Mouse (Mus musculus) layer of hippocampus, postnatal 14 days (tissue): ENCODE measurements around the gene Sbds. TPM values are rescaled to one million over a fixed set of nuclear protein-coding genes. Genes with fewer than 3 reads are reported as not detected.
"Not testable (repeated sequence)": the region's sequence is repeated elsewhere in the genome, so short reads cannot be mapped to it uniquely, and the experiment has no call there.

ENCODE experiments used
- DNase-seq, 2 experiments: peaks; one replicate each; pipeline ENCODE4 v3.0.0; 2021 to 2022; ENCODE audit warnings: low spot score in 2 of 2, mixed read lengths in 1 of 2
- total RNA-seq, 2 experiments: library from RNA; stranded (reverse); gene quantifications; 2 replicates each; pipeline ENCODE4 v1.2.3; 2021

Gene Sbds
- total RNA-seq, 2 experiments from 2014 or later = 61.8 to 62.4 TPM

DNA sequence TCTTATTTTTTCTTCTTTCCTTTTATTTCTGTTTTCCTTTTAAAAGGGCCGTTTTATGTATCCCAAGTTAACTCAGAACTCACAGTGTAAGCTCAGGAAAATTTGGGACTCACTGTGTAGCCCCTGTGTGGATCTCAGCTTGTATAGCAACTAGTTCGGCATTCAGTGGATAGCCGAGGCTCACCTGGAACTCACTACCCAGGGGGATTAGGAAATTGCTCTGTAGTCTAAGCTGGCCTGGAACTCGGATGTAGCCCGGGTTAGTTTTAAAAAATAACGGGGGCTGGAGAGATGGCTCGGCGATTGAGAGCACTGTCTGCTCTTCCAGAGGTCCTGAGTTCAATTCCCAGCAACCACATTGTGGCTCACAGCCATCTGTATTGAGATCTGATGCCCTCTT, 2.0 kb upstream of the Sbds start:
- DNase-seq = no peak

DNA sequence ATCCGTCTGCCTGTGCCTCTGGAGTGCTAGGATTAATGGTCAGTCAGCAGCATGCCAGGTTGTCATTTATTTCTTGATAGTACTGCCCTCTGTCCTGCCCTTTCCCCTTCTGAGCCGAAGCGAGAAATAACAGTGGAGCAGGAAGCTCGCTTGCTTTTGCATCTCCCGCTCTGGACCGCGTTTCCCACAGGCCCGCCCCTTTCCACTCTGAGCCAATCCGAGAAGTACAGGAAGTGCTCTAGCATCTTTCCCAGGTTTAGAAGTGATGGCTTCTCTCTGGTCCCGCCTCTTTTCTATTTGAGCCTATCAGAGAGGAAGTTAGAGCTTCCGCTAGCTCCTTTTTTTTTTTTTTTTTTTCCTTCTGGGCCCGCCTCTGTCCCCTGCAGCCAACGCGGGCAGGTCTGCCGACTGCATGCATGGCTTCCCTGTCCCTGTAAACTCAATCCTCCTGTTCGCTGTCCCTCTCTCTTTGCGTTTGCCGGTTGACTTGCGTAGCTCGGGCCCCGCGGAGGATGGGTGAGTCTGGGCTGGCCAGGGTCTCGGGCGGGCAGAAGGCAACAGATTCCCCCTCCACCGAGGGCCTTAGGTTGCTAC, 1.4 kb upstream of the Sbds start:
- DNase-seq = peak; percentile 87 to 96

DNA sequence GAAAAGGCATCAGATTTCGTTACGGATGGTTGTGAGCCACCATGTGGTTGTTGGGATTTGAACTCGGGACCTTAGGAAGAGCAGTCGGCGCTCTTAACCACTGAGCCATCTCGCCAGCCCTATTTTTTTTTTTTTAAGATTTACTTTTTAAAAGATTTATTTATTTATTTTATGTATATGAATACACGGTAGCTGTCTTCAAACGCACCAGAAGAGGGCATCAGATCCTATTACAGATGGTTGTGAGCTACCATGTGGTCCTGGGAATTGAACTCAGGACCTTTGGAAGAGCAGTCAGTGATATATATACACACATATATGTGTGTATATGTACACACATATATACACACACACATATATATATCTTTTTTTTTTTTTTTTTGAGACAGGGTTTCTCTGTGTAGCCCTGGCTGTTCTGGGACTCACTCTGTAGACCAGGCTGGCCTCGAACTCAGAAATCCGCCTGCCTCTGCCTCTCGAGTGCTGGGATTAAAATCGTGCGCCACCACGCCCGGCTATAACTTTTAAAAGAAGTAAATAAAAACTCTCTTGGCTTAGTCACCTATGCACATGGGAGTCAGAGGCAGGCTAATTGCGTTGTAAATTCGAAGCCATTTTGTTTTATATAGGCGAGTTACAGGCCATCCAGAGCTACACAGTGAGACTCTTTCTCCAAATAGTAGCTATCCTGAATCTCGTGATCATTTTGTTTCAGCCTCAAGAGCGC, 632 bp upstream of the Sbds start:
- DNase-seq = not testable (repeated sequence)

DNA sequence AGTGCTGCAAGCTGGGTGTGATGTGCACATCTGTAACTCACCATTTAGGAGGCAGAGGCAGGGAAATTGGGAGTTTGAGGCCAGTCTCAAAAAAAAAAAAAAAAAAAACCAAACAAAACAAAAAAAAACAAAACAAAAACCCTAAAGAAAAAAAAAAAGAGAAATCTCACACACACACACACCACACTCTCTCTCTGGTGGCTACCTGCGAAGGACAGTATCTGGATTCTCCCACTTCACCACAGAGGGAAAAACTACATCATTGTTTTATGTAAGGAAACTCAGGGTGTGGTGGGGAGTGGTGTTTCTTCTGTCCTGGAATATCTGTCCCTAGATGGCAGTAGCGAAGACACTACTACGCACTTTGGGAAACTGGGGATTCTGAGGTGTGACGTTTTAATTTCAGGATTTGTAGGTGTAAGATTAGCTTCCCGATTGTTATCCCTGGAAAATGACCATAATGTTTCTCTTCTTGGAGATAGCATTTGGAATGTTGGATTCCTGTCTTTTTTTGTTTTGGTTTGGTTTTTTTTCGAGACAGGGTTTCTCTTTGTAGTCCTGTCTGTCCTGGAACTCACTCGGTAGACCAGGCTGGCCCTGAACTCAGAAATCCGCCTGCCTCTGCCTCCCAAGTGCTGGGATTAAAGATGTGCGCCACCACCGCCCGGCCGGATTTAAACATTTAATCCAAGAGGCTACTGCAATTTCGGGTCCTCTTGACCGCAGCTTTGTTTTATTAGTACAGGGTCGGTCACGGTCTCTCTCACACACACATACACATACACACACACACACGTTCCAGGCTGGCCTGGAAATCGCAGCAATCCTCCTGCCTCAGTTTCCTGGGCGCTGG, 940 bp downstream of the Sbds start:
- no peak for DNase-seq

DNA sequence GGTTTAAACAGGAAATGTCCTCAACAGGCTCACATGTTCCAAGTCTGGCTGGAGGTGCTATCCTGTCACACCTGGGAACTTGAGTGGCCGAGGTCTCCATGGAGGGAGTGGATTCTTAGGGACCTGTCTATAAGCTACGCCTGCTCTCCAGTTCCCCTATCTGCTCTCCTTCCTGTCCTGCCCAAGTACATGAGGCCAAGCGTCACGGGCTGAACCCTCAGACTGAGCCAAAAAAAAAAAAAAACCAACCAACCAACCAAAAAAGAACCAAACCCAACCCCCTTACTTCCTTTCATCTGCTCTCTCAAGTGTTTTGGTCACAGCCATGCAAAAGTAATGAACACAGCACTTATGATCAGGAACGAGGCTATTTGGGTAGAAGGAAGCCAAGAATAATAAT, 7.5 kb downstream of the Sbds start:
- no peak for DNase-seq

DNA sequence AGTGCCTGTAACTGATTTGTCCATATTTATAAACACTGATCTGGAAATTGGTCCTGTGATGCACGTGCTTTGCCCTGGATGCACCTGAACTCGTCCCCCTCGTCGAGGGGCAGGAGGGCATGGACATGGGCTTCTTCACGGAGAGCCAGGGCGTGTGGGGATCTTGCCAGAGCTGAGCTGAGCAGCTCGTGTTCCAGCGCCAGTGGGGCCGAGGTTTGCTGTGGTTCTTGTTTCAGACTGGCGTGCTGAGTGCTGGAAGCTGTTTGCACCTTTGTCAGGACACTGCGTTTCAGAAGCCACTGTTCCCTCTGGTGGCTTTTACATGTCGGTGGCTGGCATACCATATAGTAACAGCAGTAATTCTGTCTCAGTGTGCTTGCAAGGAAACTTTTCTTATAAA, 13.9 kb downstream of the Sbds start:
- DNase-seq = no peak

DNA sequence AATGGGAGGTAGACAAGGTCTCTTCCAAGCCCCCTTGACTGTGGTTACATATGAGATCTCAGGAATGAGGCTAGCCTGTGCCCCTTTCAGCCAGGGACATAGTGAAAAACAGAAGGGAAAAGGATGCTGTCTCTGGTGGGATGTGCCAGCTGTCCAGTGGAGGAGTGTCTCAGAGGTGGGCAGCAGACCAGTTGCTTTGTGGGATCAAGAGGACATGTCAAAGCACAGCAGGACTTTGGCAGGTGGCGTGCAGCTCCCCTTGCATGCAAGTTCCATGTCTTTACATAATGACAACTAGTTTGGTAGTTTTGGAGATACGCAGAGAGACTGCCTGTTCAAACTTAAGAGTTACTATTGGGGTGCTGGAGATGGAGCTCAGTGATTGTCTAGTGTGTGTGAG, 15.5 kb downstream of the Sbds start:
- DNase-seq = no peak

DNA sequence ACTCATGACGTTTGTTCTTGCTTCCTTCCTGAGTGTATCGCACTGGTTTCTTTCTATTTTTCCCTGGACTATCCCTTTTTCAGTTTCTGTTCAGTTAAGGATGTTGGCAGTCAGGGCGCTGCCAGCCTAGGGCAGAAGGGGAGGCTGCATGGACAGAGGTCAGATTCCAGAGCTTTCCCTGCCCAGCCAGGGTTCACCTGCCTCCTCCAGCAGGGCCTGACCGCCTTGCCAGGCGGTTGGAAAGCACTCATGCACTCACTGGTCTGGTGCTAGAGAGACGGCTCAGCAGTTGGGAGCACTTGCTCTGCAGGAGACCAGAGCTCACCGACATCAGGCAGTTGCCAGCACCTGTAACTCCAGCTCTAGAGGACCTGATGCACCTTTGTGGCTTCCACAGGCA, 16.1 kb downstream of the Sbds start:
- DNase-seq = no peak

DNA sequence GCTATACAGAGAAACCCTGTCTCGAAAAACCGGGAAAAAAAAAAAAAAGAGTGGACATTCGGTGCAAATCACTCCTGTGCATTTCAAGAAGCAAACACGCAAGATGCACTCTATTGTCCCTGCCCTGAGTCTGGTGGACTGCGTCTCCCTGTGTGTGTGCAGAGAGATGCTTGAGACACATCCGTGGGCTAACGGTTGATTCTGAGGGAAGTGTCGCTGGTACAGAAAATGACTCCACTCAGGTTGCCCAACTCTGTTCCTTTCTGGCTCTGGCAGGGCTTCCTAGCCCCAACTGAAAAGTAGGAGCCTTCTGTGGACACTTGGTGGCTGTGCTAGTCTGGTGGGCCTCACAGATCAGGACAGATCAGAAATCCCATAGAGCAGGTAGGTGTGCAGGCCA, 19.0 kb downstream of the Sbds start:
- DNase-seq = no peak

DNA sequence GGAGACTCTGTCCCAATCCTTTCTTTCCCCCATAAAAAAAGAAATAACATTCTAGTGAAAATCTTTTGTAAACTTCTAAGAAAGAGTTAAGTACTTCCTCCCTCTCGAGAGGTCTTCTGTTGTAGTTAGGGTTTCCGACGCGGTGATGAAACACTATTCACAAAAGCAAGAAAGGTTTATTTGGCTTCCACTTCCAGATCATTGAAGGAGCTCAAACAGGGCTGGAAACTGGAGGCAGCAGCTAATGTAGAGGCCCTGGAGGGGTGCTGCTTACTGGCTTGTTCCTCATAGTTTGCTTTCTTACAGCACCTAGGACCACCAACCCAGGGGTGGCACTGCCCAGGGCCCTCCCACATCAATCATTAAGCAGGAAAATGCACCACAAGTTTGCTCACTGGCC, 27.2 kb downstream of the Sbds start:
- no peak for DNase-seq

DNA sequence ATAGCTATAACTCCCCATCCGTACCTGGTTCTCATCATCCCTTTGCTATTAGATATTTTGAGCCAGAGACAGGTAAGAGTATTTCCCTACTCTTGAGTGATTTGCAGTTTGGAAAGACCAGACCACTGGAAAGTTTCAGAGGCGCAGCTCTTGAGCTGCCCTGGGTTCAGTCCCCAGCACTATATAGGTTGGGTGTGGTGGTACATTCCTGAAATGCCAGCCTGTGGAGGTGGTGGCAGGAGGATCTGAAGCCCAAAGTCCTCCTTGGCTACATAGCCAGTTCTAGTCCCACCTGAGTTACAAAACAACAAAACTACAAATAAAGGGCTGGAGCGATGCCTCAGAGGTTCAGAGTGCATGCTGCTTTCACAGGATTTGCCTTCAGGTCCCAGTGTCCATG, 28.5 kb downstream of the Sbds start:
- DNase-seq = no peak

DNA sequence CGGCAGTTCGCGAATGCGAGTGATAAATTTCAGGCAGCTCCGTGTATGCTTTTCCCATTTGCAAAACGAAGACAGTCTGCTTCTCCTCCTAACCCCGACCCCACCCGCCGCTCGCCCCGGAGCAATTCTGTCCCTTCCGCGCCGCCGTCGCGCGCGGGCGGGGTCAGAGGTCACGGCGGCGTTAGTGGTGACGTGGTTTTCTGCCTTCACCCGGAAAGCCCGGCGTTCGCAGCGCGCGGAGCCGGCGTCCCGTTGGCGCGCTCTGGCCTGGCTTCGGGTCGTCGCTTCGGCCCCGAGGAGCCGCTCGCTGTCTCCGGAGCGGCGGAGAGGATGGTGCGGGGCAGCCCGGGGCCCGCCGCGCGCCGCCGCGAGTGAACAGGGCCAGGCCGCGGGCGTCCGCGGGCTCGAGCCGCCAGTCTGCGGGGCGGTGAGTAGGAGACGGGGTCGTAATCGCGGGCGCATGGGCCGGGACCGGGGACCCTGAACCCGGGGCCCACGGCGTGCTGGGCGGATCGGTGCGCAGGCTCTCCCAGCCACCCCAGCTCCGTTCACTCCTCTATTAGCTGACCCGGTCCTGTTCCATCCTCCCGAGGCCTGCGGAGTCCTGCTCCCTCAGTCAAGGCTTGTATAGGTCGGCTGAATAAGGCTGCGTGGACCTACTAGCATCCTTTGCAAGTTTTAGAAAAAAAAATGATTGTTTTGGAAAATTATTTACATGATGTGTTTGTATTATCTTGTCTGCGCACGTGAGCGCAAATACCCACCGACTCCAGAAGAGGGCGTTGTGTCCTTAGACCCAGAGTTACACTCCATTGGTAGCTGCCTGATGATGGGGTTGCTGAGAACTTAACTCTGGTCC, 33.0 kb downstream of the Sbds start:
- DNase-seq = peak; percentile 94 to 95

DNA sequence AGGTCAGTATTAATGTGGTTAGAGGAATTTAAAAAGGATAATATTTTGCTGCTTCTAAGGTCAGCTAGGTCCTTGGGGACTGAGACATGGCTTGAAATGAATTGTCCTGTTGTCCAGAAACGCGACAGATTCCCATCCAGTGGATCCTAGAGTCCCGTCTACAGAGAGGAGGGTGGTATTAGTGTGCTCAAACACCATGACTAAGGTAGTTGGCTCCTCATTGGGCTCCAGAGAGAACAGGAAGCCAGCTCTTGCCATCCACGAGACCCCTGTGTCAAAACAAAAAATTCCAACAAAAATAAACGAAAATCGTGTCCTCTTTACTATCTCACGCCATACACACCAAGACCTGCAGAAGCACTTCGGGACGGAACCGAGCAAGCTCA, 33.6 kb downstream of the Sbds start:
- no peak for DNase-seq

DNA sequence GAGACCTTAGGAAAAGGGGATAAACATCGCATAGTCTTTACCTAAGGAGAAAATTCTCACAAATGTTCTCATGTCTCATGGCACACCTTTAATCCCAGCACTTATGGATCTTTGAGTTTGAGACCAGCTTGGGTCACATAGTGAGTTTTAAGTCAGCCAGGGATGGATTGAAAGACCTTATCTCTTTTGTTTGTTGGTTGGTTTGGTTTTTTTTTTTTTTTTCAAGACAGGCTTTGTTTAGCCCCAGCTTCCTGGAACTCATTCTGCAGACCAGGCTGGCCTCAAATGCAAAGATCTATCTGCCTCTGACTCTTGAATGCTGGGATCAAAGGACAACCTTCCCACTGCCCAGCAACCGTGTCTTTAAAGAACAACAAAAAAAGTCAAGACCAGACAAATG, 34.0 kb downstream of the Sbds start:
- DNase-seq = no peak

DNA sequence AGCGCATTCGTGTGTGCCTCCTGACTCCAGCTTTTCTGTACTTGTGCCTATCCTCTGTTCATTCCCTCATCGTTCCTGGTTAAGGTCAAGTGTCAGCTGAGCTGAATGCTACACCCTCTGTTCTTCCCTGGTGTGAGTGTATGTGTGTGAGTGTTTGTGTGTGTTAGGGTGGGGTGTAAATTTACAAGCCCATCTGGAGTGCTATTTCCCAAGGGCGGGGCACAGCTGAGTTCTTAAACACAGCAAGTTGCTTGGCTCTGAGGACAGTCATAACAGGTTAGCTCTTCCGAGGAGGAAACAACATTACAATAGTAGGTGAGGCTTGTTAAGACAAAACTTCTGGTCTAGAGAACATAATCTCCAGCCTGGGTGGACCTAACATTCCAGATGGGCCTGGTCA, 37.0 kb downstream of the Sbds start:
- DNase-seq = no peak

DNA sequence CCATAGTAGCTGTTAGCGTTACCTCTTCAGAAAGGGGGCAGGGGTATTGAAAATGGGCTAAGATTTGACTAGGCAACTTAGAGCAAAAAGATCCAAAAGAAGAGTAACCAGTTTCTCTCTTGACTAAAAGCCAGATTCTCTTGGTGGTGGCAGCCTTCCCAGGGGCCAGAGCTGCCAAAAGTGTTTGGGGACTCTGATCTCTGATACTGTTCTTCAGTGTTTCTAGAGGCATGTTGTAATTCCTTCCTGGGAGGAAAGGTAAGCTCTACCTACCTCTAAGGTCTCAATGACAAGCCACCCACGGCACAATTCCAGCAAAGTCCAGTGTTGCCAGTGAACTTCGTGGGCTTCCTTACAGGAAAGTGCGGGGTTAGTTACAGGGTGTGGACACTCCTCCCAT, 37.9 kb downstream of the Sbds start:
- DNase-seq = no peak

DNA sequence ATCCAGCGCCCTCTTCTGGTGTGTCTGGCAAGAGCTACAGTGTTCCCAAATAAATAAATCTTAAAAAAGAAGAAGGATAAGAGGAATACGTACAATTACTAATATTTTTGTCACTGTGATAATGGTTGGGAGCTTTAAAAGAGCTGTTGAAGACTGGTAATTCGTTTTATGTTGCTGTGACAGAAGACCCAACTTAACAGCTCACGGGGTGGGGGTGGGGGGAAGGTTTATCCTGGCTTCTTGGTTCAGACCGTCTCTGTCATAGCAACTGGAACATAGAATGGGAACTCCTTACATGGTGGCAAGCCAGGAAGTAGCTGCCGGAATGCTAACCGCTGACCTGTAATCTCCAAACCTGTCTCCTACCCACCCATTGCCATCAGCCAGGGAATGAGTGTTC, 38.5 kb downstream of the Sbds start, which contains the start of gene Tmem248:
TSS of gene Tmem248 (plus strand) at position 301 of the 400 bp plus-strand sequence.
- no peak for DNase-seq

DNA sequence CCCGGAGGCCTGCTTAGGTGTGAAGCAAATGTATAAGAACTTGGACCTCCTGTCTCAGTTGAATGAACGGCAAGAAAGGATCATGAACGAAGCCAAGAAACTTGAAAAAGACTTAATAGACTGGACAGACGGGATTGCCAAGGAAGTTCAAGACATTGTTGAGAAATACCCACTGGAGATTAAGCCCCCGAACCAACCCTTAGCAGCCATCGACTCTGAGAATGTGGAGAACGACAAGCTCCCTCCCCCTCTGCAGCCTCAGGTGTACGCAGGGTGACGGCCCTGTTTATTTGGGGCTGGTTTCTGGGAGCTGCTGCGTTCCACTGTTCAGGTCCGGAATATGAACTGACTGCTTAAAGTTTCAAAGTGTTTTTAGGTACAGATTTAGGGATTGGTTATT, 42.4 kb downstream of the Sbds start:
- DNase-seq = no peak

DNA sequence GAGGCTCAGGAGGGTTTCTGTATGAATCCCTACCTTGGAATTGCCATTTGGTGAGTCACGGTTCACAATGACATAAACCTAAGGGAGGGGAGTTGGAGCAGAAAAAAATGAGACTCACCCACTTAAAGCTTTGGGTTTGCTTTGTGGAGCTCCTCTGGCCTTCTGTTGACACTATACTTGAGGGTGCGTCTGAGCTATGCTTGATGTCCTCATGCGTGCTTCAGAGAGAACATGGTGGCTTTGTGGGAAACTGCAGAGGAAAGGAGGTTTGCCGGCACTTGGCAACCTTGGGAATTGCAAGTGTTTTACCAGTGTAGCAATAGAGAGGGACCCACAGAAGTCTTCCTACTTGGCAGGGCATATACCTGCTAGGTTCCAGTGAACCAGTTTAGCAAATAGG, 48.0 kb downstream of the Sbds start:
- no peak for DNase-seq

DNA sequence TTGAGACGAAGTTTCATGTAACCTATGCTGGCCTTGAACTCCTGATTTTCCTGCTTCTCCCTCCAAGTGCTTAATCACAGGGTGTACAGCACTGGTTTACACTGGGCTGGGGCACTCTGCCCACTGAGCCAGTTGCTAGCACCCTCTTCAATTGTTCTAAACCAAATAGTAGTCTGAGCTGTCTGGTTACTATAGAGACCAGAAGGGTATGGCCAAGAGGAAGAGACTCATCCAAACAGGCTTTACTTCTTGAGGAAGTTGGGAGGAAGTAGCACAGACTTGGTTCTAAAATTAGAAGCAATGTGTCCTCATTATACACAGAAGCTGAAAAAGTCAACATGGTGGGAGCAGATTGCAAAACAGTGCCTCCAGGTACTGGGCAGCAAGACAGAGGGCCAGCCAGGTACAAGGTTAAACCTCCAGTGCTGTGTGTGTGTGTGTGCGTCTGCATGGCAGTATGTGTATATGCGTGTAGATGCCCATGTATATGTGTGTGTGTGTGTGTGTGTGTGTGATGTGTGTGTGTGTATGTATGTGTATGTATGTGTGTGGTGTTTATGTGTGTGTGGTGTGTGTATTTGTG, 49.8 kb downstream of the Sbds start:
- no peak for DNase-seq

DNA sequence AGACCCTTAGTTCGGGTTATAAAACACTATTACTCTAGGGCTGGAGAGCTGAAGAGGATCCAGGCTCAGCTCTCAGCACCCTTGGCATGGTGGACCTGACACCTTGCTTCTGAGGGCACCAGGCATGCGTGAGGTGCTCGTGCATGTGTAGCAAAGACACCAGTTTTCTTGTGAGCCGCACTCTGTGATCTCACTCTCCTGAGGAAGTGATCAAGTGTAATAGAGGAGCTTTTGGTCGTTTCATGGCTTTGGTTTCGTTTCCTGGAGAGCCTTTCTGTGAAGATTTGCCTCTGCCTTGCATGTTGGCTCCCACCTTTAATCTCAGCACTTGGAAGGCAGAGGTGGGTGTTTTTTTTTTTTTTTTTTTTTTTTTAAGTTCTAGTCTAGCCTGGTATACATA, 50.8 kb downstream of the Sbds start:
- DNase-seq = no peak
